Mouse (Mus musculus) liver, adult 2 months (tissue): ENCODE data around the gene Tmod1. TPM values are rescaled to one million over a fixed set of nuclear protein-coding genes. Genes with fewer than 3 reads are reported as not detected.

Experiments used
- DNase-seq: peaks from one replicate; pipeline ENCODE4 v3.0.0-alpha.2; 2011; ENCODE audit warnings: low read depth, low spot score; ENCODE audit errors: extremely low read depth
- H3K27ac ChIP-seq: fragments of 200-500 bp; replicated peaks from 2 replicates; pipeline ENCODE4 v1.5.1; 2012; ENCODE audit warnings: low read depth, mild to moderate bottlenecking, control low read depth, inconsistent platforms, low read length; ENCODE audit not compliant: insufficient read depth
- H3K27me3 ChIP-seq: fragments of 200-500 bp; 2 replicates; pipeline ENCODE4 v1.6.1; 2012; ENCODE audit warnings: mild to moderate bottlenecking, moderate library complexity, low read length, inconsistent platforms; ENCODE audit not compliant: control insufficient read depth, insufficient read depth
- H3K36me3 ChIP-seq: fragments of 200-500 bp; 2 replicates; pipeline ENCODE4 v1.6.1; 2012; ENCODE audit warnings: low read length, inconsistent platforms; ENCODE audit not compliant: control insufficient read depth, insufficient read depth
- H3K4me1 ChIP-seq: fragments of 200-500 bp; 2 replicates; pipeline ENCODE4 v1.6.1; 2011; ENCODE audit warnings: low read length; ENCODE audit not compliant: control insufficient read depth, insufficient read depth
- H3K4me3 ChIP-seq: fragments of 200-500 bp; 2 replicates; pipeline ENCODE4 v1.5.1; 2011; ENCODE audit warnings: low read depth, mild to moderate bottlenecking, control low read depth, low read length, moderate library complexity; ENCODE audit not compliant: insufficient read depth
- H3K79me2 ChIP-seq: fragments of 200-500 bp; 2 replicates; pipeline ENCODE4 v1.6.1; 2012; ENCODE audit warnings: inconsistent platforms, mild to moderate bottlenecking, low read length, moderate library complexity; ENCODE audit not compliant: control insufficient read depth, insufficient read depth
- H3K9ac ChIP-seq: fragments of 200-500 bp; 2 replicates; pipeline ENCODE4 v1.6.1; 2012; ENCODE audit warnings: low read depth, mild to moderate bottlenecking, control low read depth, inconsistent platforms, low read length
- CTCF ChIP-seq: fragments of 200-500 bp; IDR thresholded peaks from 2 replicates; pipeline ENCODE4 v1.5.1; 2011; ENCODE audit warnings: low read depth, low read length, control low read depth
- POLR2A ChIP-seq: fragments of 200-500 bp; IDR thresholded peaks from 2 replicates; pipeline ENCODE4 v1.6.1; 2011; ENCODE audit warnings: low read length, control low read depth; ENCODE audit not compliant: insufficient read depth; ENCODE audit errors: extremely low read depth
- WGBS: fragments of 180-500 bp; shearing (Covaris S2); methylation state at CpG from one replicate; pipeline ENCODE4 v1.1.7; 2018; 5-methylcytosine and 5-hydroxymethylcytosine counted together
- polyA plus RNA-seq: library from polyadenylated mRNA; depleted of rRNA; stranded (reverse); fragments of >200 nt; gene quantifications from 2 replicates; pipeline ENCODE4 v1.2.3, GENCODE M21; 2012
- total RNA-seq: library from RNA; depleted of rRNA; stranded (reverse); fragments of >200 nt; gene quantifications from 2 replicates; pipeline ENCODE4 v1.2.3, GENCODE M21; 2014

Tmod1 gene
- total and polyA plus RNA-seq, 2 experiments = 0.09 TPM; not detected in 1

- Histone ChIP-seq H3K27ac (no peak overlapping the region), H3K4me3 (no peak overlapping the region), H3K79me2 (no peaks in the 10 kb centered on the region), H3K36me3 (no peaks in the 10 kb centered on the region), H3K27me3 (no peaks in the 10 kb centered on the region), H3K4me1 (no peaks in the 10 kb centered on the region), H3K9ac (no peak overlapping the region)
- no peak for DNase-seq
- TF ChIP-seq CTCF (no peak), POLR2A (no peak)
- 62% methylated on average over 2 of the region's 2 CpGs for WGBS
Measured at GRCm38 (mm10) chr4:46076892-46077291, 38.2 kb downstream of the Tmod1 start.

GRCm38 (mm10) chr4:46080261-46080660 lies 41.5 kb downstream of the Tmod1 start:
- WGBS = 78% methylated on average over 4 of the region's 4 CpGs
- Histone ChIP-seq H3K4me1 (no peaks in the 10 kb centered on the region), H3K27me3 (no peaks in the 10 kb centered on the region), H3K27ac (no peak overlapping the region), H3K79me2 (no peaks in the 10 kb centered on the region), H3K4me3 (no peak overlapping the region), H3K9ac (no peak overlapping the region), H3K36me3 (no peaks in the 10 kb centered on the region)
- no peak for TF ChIP-seq CTCF
- no peak for TF ChIP-seq POLR2A
- DNase-seq = no peak

- H3K36me3 ChIP-seq = no peaks in the 10 kb centered on the region
- WGBS = 78% methylated on average over 11 of the region's 11 CpGs
Measured at GRCm38 (mm10) chr4:46082555-46082954, 43.8 kb downstream of the Tmod1 start.

GRCm38 (mm10) chr4:46084416-46085172 lies 45.9 kb downstream of the Tmod1 start:
- Histone ChIP-seq H3K4me1 (no peaks in the 10 kb centered on the region), H3K79me2 (no peaks in the 10 kb centered on the region), H3K36me3 (no peaks in the 10 kb centered on the region), H3K27ac (no peak overlapping the region), H3K9ac (no peak overlapping the region), H3K4me3 (no peak overlapping the region), H3K27me3 (no peaks in the 10 kb centered on the region)
- 81% methylated on average over 9 of the region's 9 CpGs for WGBS
- no peak for TF ChIP-seq POLR2A
- no peak for DNase-seq

More at GRCm38 (mm10) chr4:46082555-46082954, 43.8 kb downstream of the Tmod1 start:
- Histone ChIP-seq H3K4me1 (no peaks in the 10 kb centered on the region), H3K4me3 (no peak overlapping the region), H3K9ac (no peak overlapping the region), H3K79me2 (no peaks in the 10 kb centered on the region), H3K27ac (no peak overlapping the region), H3K27me3 (no peaks in the 10 kb centered on the region)
- TF ChIP-seq CTCF (no peak), POLR2A (no peak)
- no peak for DNase-seq

- Histone ChIP-seq H3K4me3 (no peak overlapping the region), H3K36me3 (no peaks in the 10 kb centered on the region), H3K27me3 (no peaks in the 10 kb centered on the region), H3K27ac (no peak overlapping the region), H3K9ac (no peak overlapping the region), H3K4me1 (no peaks in the 10 kb centered on the region), H3K79me2 (no peaks in the 10 kb centered on the region)
- WGBS = 74% methylated on average over 9 of the region's 9 CpGs
- DNase-seq = no peak
- no peak for TF ChIP-seq CTCF
Measured at GRCm38 (mm10) chr4:46085223-46085811, 46.6 kb downstream of the Tmod1 start.

GRCm38 (mm10) chr4:46086718-46087426 lies 48.1 kb downstream of the Tmod1 start:
- no peaks in the 10 kb centered on the region for H3K4me1 ChIP-seq
- H3K79me2 ChIP-seq = no peaks in the 10 kb centered on the region
- H3K27me3 ChIP-seq = no peaks in the 10 kb centered on the region
- no peaks in the 10 kb centered on the region for H3K36me3 ChIP-seq
- no peak overlapping the region for H3K27ac ChIP-seq
- peak; percentile 9 for DNase-seq
- WGBS = 68% methylated on average over 17 of the region's 18 CpGs
- H3K4me3 ChIP-seq = no peak overlapping the region
- H3K9ac ChIP-seq = no peak overlapping the region
- TF ChIP-seq POLR2A = no peak
- TF ChIP-seq CTCF = no peak
